Mouse (Mus musculus) c-Kit-negative CD71-positive TER-119-positive erythroid progenitor cells, embryonic 14.5 days (primary cell): ENCODE results near the gene Gm4559.
"Not testable (repeated sequence)": the region's sequence is repeated elsewhere in the genome, so short reads cannot be mapped to it uniquely, and the experiment has no call there.

ENCODE experiments used
- DNase-seq: peaks from one replicate; pipeline ENCODE4 v3.0.0-alpha.2; 2013; ENCODE audit warnings: low read depth, low spot score

Gm4559 gene

GRCm38 (mm10) chr7:142274263-142274662, at the start of gene Gm4559:
Gm4559 (minus strand) TSS chr7:142274363.
- DNase-seq: not testable (repeated sequence)

GRCm38 (mm10) chr7:142323396-142324117, 49.4 kb upstream of the Gm4559 start:
- DNase-seq: no peak

- DNase-seq: no peak
Measured at GRCm38 (mm10) chr7:142322641-142323040, 48.5 kb upstream of the Gm4559 start.

GRCm38 (mm10) chr7:142321637-142322306, 47.6 kb upstream of the Gm4559 start:
- DNase-seq: not testable (repeated sequence)

GRCm38 (mm10) chr7:142320906-142321305, 46.7 kb upstream of the Gm4559 start:
- no peak for DNase-seq

GRCm38 (mm10) chr7:142319124-142319523, 45.0 kb upstream of the Gm4559 start:
- no peak for DNase-seq

GRCm38 (mm10) chr7:142317216-142317615, 43.1 kb upstream of the Gm4559 start:
- no peak for DNase-seq

GRCm38 (mm10) chr7:142316558-142316957, 42.4 kb upstream of the Gm4559 start:
- peak; percentile 24 for DNase-seq

GRCm38 (mm10) chr7:142314600-142315285, 40.6 kb upstream of the Gm4559 start:
- no peak for DNase-seq

- DNase-seq: not testable (repeated sequence)
Measured at GRCm38 (mm10) chr7:142303929-142304328, 29.8 kb upstream of the Gm4559 start.

- DNase-seq: no peak
Measured at GRCm38 (mm10) chr7:142303249-142303648, 29.1 kb upstream of the Gm4559 start, which contains the start of gene Krtap5-4. Krtap5-4 (plus strand) TSS chr7:142303549.

- not testable (repeated sequence) for DNase-seq
Measured at GRCm38 (mm10) chr7:142297018-142297417, 22.9 kb upstream of the Gm4559 start, which contains the start of gene Krtap5-1. Krtap5-1 (minus strand) TSS chr7:142297118.

- DNase-seq: not testable (repeated sequence)
Measured at GRCm38 (mm10) chr7:142296108-142296507, 21.9 kb upstream of the Gm4559 start.

GRCm38 (mm10) chr7:142295418-142295817, 21.3 kb upstream of the Gm4559 start:
- no peak for DNase-seq

GRCm38 (mm10) chr7:142293851-142294250, 19.7 kb upstream of the Gm4559 start:
- not testable (repeated sequence) for DNase-seq

- DNase-seq: not testable (repeated sequence)
Measured at GRCm38 (mm10) chr7:142285910-142286612, 11.9 kb upstream of the Gm4559 start.

- DNase-seq: no peak
Measured at GRCm38 (mm10) chr7:142285130-142285835, 11.1 kb upstream of the Gm4559 start.

- peak; percentile 30 for DNase-seq
Measured at GRCm38 (mm10) chr7:142284615-142285080, 10.5 kb upstream of the Gm4559 start.

GRCm38 (mm10) chr7:142284023-142284591, 9.9 kb upstream of the Gm4559 start:
- DNase-seq: no peak

- not testable (repeated sequence) for DNase-seq
Measured at GRCm38 (mm10) chr7:142282847-142283246, 8.7 kb upstream of the Gm4559 start.
